In the genomic region with DNA sequence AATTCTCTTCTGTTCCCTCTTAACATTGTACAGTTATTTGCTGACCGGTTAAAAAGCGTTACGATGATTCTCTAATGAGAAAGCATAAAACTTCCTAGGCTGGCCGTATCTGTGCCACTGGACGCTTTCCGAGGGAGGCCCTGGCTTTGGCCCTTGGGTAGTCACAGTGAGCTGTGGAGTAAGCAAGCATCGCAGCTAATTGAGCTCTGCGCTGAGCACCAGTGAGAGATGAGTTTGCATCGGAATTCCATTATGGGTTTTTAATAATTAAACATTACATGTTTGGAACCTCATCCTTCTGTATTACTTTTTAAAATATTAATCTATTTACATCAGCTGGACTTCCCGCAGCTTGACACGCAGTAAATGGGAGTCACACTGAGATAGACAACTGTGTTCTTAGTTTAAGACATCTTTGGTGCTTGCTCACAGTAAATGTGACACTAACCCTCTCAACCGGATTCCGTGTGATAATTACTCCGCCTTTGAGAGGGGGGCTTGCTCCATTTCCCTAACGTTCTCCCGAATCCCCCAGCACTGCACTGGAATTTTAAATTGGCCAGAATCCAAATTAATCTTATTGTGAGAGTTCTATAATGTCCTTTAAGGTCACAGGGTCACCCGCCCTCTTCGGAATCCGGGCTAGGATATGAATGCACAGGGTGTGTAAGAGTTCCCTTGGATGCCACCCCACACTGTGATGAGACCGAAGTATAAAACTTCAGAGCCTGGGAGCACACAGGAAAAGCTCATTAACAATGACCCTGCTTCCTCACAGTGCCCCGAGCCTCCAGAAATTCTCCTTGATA, we compare ENCODE assay signal across 15 mouse cellular contexts.
DNase-seq lines count a peak whose midpoint lies in the region; ATAC-seq lines count a peak whose summit lies in the region.
"Had no signal": no experiment of that assay in that cellular context is flagged by ENCODE, and none has a peak within 500 bp of the region (broad histone marks: within the 10 kb centered on the region; RNA-seq: fewer than 3 reads in every experiment).

No protein-coding gene starts in this region.

- H3K4me3 ChIP-seq in heart, embryonic 12.5 days: no peak overlapping the region
- H3K4me3 ChIP-seq in heart, embryonic 11.5 days (ENCODE audit: low read depth, low read length): no peak overlapping the region
- no peak overlapping the region for H3K4me3 ChIP-seq in hindbrain, embryonic 14.5 days (replicated peaks; ENCODE audit: low read length)
- H3K4me3 ChIP-seq in midbrain, embryonic 15.5 days: no peak overlapping the region
- H3K4me3 ChIP-seq: limb, embryonic 15.5 days had no signal

- H3K4me2 ChIP-seq in heart, embryonic 12.5 days: no peak overlapping the region
- H3K4me2 ChIP-seq in heart, embryonic 11.5 days: no peak overlapping the region
- H3K4me2 ChIP-seq in hindbrain, embryonic 14.5 days (replicated peaks): 0 out of 2 replicates have a peak overlapping the region, but pooled peaks have one; percentile 8
- H3K4me2 ChIP-seq in midbrain, embryonic 15.5 days: no peak overlapping the region
- H3K4me2 ChIP-seq: limb, embryonic 15.5 days had no signal

- 75% methylated on average over 21 of the region's 21 CpGs for WGBS in heart, embryonic 12.5 days
- 75% methylated on average over 21 of the region's 21 CpGs for WGBS in heart, embryonic 11.5 days (ENCODE audit: insufficient replicate concordance)
- WGBS in hindbrain, embryonic 14.5 days: 39% methylated on average over 21 of the region's 21 CpGs
- WGBS in midbrain, embryonic 15.5 days: 34% methylated on average over 21 of the region's 21 CpGs

- H3K9me3 ChIP-seq in heart, embryonic 12.5 days (replicated peaks): peaks cover 6% of the 10 kb centered on the region
- no peaks in the 10 kb centered on the region; the same call in 1 of the 2 replicates for H3K9me3 ChIP-seq in heart, embryonic 11.5 days (replicated peaks; ENCODE audit: control insufficient read depth, low read length)
- H3K9me3 ChIP-seq in hindbrain, embryonic 14.5 days (ENCODE audit: control insufficient read depth, low read length): no peaks in the 10 kb centered on the region
- no peaks in the 10 kb centered on the region for H3K9me3 ChIP-seq in midbrain, embryonic 15.5 days
- H3K9me3 ChIP-seq: limb, embryonic 15.5 days had no signal

- no peak overlapping the region for H3K27ac ChIP-seq in heart, embryonic 12.5 days (ENCODE audit: poor library complexity, severe bottlenecking)
- no peak overlapping the region for H3K27ac ChIP-seq in heart, embryonic 11.5 days (ENCODE audit: low read depth, low read length)
- H3K27ac ChIP-seq in hindbrain, embryonic 14.5 days: 0 out of 2 replicates have a peak overlapping the region, but pooled peaks have one; percentile 43
- 0 out of 2 replicates have a peak overlapping the region, but pooled peaks have one; percentile 31 for H3K27ac ChIP-seq in midbrain, embryonic 15.5 days
- H3K27ac ChIP-seq: kidney, postnatal 0 days; limb, embryonic 15.5 days had no signal

- no peaks in the 10 kb centered on the region for H3K27me3 ChIP-seq in heart, embryonic 12.5 days (replicated peaks)
- no peaks in the 10 kb centered on the region for H3K27me3 ChIP-seq in heart, embryonic 11.5 days (ENCODE audit: control insufficient read depth, insufficient read depth, low read length)
- H3K27me3 ChIP-seq in hindbrain, embryonic 14.5 days (ENCODE audit: control insufficient read depth, insufficient read depth, low read length): no peaks in the 10 kb centered on the region
- no peaks in the 10 kb centered on the region for H3K27me3 ChIP-seq in midbrain, embryonic 15.5 days (replicated peaks)
- H3K27me3 ChIP-seq: limb, embryonic 15.5 days had no signal

- peaks cover 3% of the 10 kb centered on the region; the same call in 1 of the 2 replicates for H3K36me3 ChIP-seq in heart, embryonic 12.5 days
- H3K36me3 ChIP-seq in heart, embryonic 11.5 days (ENCODE audit: control insufficient read depth, insufficient read depth, low read length): no peaks in the 10 kb centered on the region
- H3K36me3 ChIP-seq in hindbrain, embryonic 14.5 days (replicated peaks; ENCODE audit: control insufficient read depth, insufficient read depth): no peaks in the 10 kb centered on the region
- no peaks in the 10 kb centered on the region for H3K36me3 ChIP-seq in midbrain, embryonic 15.5 days (replicated peaks)

- DNase-seq in embryo, embryonic 11 days: peak; percentile 39
- no peak for DNase-seq in hindbrain, embryonic 14.5 days (ENCODE audit: low spot score)
- no peak for DNase-seq in urinary bladder, adult 18-20 months (ENCODE audit: low spot score in 2 of 2)
- no peak for DNase-seq in left cerebral cortex, postnatal 14 days (ENCODE audit: low spot score in 2 of 2)
- DNase-seq: cerebellum, postnatal 10 days; heart, adult 18-20 months; layer of hippocampus, adult 9-11 months; lung, adult 2 months; right cerebral cortex, postnatal 4 days; thymus, postnatal 25 days had no signal

- ATAC-seq in heart, embryonic 12.5 days (ENCODE audit: insufficient number of reproducible peaks, low FRiP score): peak; percentile 16; the same call in 1 of the 2 replicates
- ATAC-seq in heart, embryonic 11.5 days (replicated peaks; ENCODE audit: insufficient number of reproducible peaks, low FRiP score, low TSS enrichment): no peak
- ATAC-seq in hindbrain, embryonic 14.5 days (ENCODE audit: low FRiP score): peak; percentile 24; the same call in 1 of the 2 replicates
- ATAC-seq in midbrain, embryonic 15.5 days (replicated peaks): peak; percentile 34; the same call in 1 of the 2 replicates

- intact Hi-C loops in left cerebral cortex, postnatal 14 days (cut with DNase I): no loop called here

- peaks cover 43% of the 10 kb centered on the region for H3K4me1 ChIP-seq in heart, embryonic 12.5 days (replicated peaks)
- H3K4me1 ChIP-seq in heart, embryonic 11.5 days (ENCODE audit: control insufficient read depth, insufficient read depth, low read length): peaks cover 32% of the 10 kb centered on the region
- peaks cover 40% of the 10 kb centered on the region for H3K4me1 ChIP-seq in hindbrain, embryonic 14.5 days (replicated peaks; ENCODE audit: control insufficient read depth, insufficient read depth, low read length)
- peaks cover 39% of the 10 kb centered on the region for H3K4me1 ChIP-seq in midbrain, embryonic 15.5 days

- H3K9ac ChIP-seq in heart, embryonic 12.5 days: no peak overlapping the region
- H3K9ac ChIP-seq in heart, embryonic 11.5 days (ENCODE audit: low read depth, low read length): no peak overlapping the region
- H3K9ac ChIP-seq in hindbrain, embryonic 14.5 days: no peak overlapping the region
- H3K9ac ChIP-seq in midbrain, embryonic 15.5 days: no peak overlapping the region
- H3K9ac ChIP-seq: limb, embryonic 15.5 days had no signal

Comparison
In these comparisons a context has a peak if more than half of its experiments do, and no peak if none do; other contexts are left out.
1. H3K27ac ChIP-seq: peak in hindbrain, embryonic 14.5 days (single experiment) and midbrain, embryonic 15.5 days (single experiment); none in heart, embryonic 12.5 days (single experiment) and heart, embryonic 11.5 days (single experiment).